Mouse (Mus musculus): ENCODE results near the gene Bicra.

GRCm38 (mm10) chr7:15993789-15994188, 53.9 kb downstream of the Bicra start:
- TF ChIP-seq CTCF (IDR thresholded peaks at IDR 0.05), result no peak
- TF ChIP-seq EP300 (IDR thresholded peaks at IDR 0.05; ENCODE audit: insufficient read depth, low read depth, low read length), result no peak
